16 mouse cellular contexts compared by ENCODE assay signal in the genomic region with DNA sequence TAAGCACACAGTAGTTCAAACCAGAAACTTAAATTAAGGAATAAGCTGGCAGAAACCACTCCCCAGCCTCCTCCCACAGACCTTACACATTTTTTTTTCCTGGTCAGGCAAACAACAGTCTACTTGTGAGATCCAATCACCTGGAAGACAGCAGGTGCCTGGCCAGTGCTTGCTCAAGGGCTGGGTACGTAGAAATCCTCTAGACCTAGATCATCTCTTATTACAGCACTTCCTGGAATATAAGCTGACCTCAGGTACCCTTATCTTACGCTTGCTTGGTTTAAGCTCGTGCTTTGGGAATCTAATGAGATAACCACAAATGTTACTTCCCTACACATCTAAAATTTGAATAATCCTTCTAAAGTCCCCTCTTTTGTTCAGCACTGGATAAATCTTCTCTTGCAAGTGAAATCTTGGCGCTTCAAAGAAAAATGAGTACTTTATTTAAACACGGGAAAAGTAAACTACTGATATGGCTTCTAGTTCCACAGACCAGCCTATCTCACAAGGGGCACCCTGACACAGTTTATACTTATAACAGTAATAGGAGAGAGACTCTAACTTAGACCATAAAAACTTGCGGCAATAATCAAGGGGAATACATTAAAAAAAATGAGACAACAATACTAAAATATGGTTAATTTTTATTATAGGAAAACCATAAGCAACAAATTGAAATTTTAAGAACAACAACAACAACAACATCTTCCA. TPM values are rescaled to one million over a fixed set of nuclear protein-coding genes. Genes with fewer than 3 reads are reported as not detected.
DNase-seq lines count a peak whose midpoint lies in the region; ATAC-seq lines count a peak whose summit lies in the region.
"Had no signal": no experiment of that assay in that cellular context is flagged by ENCODE, and none has a peak within 500 bp of the region (broad histone marks: within the 10 kb centered on the region; RNA-seq: fewer than 3 reads in every experiment).

No protein-coding gene starts in this region.

- no peak overlapping the region for H3K4me3 ChIP-seq in macrophage (ENCODE audit: inconsistent target)
- no peak overlapping the region for H3K4me3 ChIP-seq in forebrain, embryonic 14.5 days (ENCODE audit: low read depth, low read length)
- H3K4me3 ChIP-seq: left cerebral cortex, adult 2 months; liver, embryonic 15.5 days; midbrain, embryonic 15.5 days; neural tube, embryonic 13.5 days had no signal

- no peaks in the 10 kb centered on the region for H3K9me3 ChIP-seq in forebrain, embryonic 14.5 days (replicated peaks; ENCODE audit: control insufficient read depth, low read length)
- H3K9me3 ChIP-seq: liver, embryonic 15.5 days; midbrain, embryonic 15.5 days; neural tube, embryonic 13.5 days had no signal

- DNase-seq in lung, postnatal 25 days (ENCODE audit: low spot score): peak; percentile 8
- no peak for DNase-seq in lung, postnatal 4 days
- DNase-seq in yolk sac, embryonic 10.5 days (ENCODE audit: low spot score): peak; percentile 48
- DNase-seq in urinary bladder, postnatal 25 days (ENCODE audit: low spot score): no peak
- DNase-seq in forebrain, embryonic 14.5 days (ENCODE audit: low spot score): no peak
- DNase-seq: cerebellum, adult 2 months; heart, postnatal 36 days; kidney, adult 18-20 months; retina, postnatal 1 day; thymus, postnatal 14 days had no signal

- H3K4me1 ChIP-seq in forebrain, embryonic 14.5 days (ENCODE audit: control insufficient read depth, insufficient read depth, low read length): no peaks in the 10 kb centered on the region
- H3K4me1 ChIP-seq: midbrain, embryonic 15.5 days; neural tube, embryonic 13.5 days had no signal

- peaks cover 56% of the 10 kb centered on the region for H3K79me2 ChIP-seq in macrophage (ENCODE audit: inconsistent target)

- no peaks in the 10 kb centered on the region for H3K27me3 ChIP-seq in forebrain, embryonic 14.5 days (replicated peaks; ENCODE audit: control insufficient read depth, insufficient read depth, low read length)
- H3K27me3 ChIP-seq: liver, embryonic 15.5 days; midbrain, embryonic 15.5 days; neural tube, embryonic 13.5 days had no signal

- 75% methylated on average over 6 of the region's 6 CpGs for WGBS in macrophage (ENCODE audit: missing documents)
- WGBS in forebrain, embryonic 14.5 days: 79% methylated on average over 6 of the region's 6 CpGs

- no peaks in the 10 kb centered on the region for H3K36me3 ChIP-seq in macrophage (ENCODE audit: inconsistent target)
- H3K36me3 ChIP-seq in forebrain, embryonic 14.5 days (ENCODE audit: control insufficient read depth, insufficient read depth, low read length): no peaks in the 10 kb centered on the region
- H3K36me3 ChIP-seq: liver, embryonic 15.5 days; midbrain, embryonic 15.5 days; neural tube, embryonic 13.5 days had no signal

- peak; percentile 61 for ATAC-seq in granulocyte monocyte progenitor cell, adult 5-6 weeks (replicated peaks; ENCODE audit: poor library complexity, severe bottlenecking)
- ATAC-seq in forebrain, embryonic 14.5 days: no peak
- ATAC-seq: midbrain, embryonic 15.5 days had no signal

- no peak overlapping the region for H3K9ac ChIP-seq in forebrain, embryonic 14.5 days (ENCODE audit: low read length)
- H3K9ac ChIP-seq: liver, embryonic 15.5 days; midbrain, embryonic 15.5 days; neural tube, embryonic 13.5 days had no signal

- no peak overlapping the region for H3K4me2 ChIP-seq in forebrain, embryonic 14.5 days (ENCODE audit: low read length)
- H3K4me2 ChIP-seq: liver, embryonic 15.5 days; midbrain, embryonic 15.5 days; neural tube, embryonic 13.5 days had no signal

- H3K27ac ChIP-seq in macrophage: 0 out of 2 replicates have a peak overlapping the region, but pooled peaks have one; percentile 69
- H3K27ac ChIP-seq in forebrain, embryonic 14.5 days (ENCODE audit: low read depth, low read length): no peak overlapping the region
- H3K27ac ChIP-seq: left cerebral cortex, adult 2 months; liver, embryonic 15.5 days; midbrain, embryonic 15.5 days; neural tube, embryonic 13.5 days had no signal

RNA-seq across cellular contexts. Expression of a gene that starts 58.5 kb away (rescaled TPM):
- 16.8 and 21.5 TPM in 2 replicates for total RNA-seq in granulocyte monocyte progenitor cell, adult 5-6 weeks (2014; fragmentation: Nextera tagmentation)
- 18.6 and 26.6 TPM in 2 replicates for total RNA-seq in granulocyte monocyte progenitor cell, adult 5-6 weeks (2017)
- total RNA-seq in macrophage (2018; cell fraction: chromatin; rRNA removed): 10 to 100 TPM in 23 of 26 experiments, 1 to 10 TPM in 3; 4.1 to 29.7 (median 22.7) TPM
- 10 to 100 TPM; 17.1 to 34.0 (median 24.0) TPM for total RNA-seq in macrophage (2018; cell fraction: cytosol; rRNA removed)
- 10 to 100 TPM; 22.0 to 65.8 (median 38.4) TPM for total RNA-seq in macrophage (2018; cell fraction: nucleus; rRNA removed)
- polyA plus RNA-seq in macrophage (2018): 21.0 to 30.5 TPM (median 21.6 TPM) in 3 replicates
- 9.1 and 10.3 TPM in 2 replicates for polyA plus RNA-seq in forebrain, embryonic 14.5 days (2014; fragmentation: Nextera tagmentation; extraction: Ambion mirVana)

Comparison
In these comparisons a context has a peak if more than half of its experiments do, and no peak if none do; other contexts are left out.
1. DNase-seq: peak in lung, postnatal 25 days (single experiment) and yolk sac, embryonic 10.5 days (single experiment); none in lung, postnatal 4 days (0 of 2), urinary bladder, postnatal 25 days (single experiment) and forebrain, embryonic 14.5 days (single experiment).